Mouse (Mus musculus) MEL (cell line): ENCODE results near the gene Adamtsl5.

Experiments
- CTCF ChIP-seq, 3 experiments: IDR thresholded peaks in 2 of 3; conservative IDR thresholded peaks in 1 of 3; 2 replicates each; pipeline ENCODE4 v1.5.1; 2011 to 2012; ENCODE audit warnings: low read length in 3 of 3, low read depth in 2 of 3, mild to moderate bottlenecking in 2 of 3, improper control_type of control experiment in 1 of 3, inconsistent platforms in 1 of 3, mixed read lengths in 1 of 3, moderate library complexity in 1 of 3; ENCODE audit not compliant: control insufficient read depth in 1 of 3, insufficient read depth in 1 of 3, poor library complexity in 1 of 3, severe bottlenecking in 1 of 3
- ETS1 ChIP-seq: IDR thresholded peaks from 2 replicates; pipeline ENCODE4 v1.6.1; 2012; ENCODE audit warnings: low read depth, mild to moderate bottlenecking, inconsistent platforms, low read length, improper control_type of control experiment, moderate library complexity
- ZC3H11A ChIP-seq: IDR thresholded peaks from 2 replicates; pipeline ENCODE4 v1.6.1; 2012; ENCODE audit warnings: low read depth, mild to moderate bottlenecking, inconsistent platforms, low read length, improper control_type of control experiment
- ZNF384 ChIP-seq: IDR thresholded peaks from 2 replicates; pipeline ENCODE4 v1.6.1; 2012; ENCODE audit warnings: low read depth, mild to moderate bottlenecking, inconsistent platforms, low read length, improper control_type of control experiment

DNA sequence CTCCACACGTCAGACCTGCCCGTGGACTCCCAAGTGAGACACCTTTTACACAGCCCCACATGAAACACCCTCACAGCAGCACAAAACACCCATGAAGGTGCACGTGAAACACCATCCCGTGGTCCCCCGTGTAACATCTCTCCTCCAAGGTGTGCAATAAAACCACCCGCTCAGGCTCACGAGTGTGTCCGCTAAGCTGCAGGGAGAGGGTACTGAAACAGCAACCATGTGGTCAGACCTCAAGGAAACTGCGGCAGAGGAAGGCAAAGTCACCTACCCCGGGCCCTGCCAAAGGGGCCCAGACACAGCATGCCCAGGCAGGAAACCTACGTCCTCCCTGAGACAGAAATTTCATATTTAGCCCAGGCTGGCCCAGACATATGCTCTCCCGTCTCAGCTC, 11.9 kb downstream of the Adamtsl5 start:
- TF ChIP-seq ETS1: no peak
- no peak for TF ChIP-seq ZNF384
- no peak for TF ChIP-seq CTCF (IDR thresholded peaks at IDR 0.05 in 2 of 3, conservative IDR thresholded peaks at IDR 0.05 in 1 of 3; ENCODE audit: control insufficient read depth in 1 of 3, insufficient read depth in 1 of 3, low read depth in 2 of 3, low read length in 3 of 3, poor library complexity in 1 of 3, severe bottlenecking in 1 of 3)
- TF ChIP-seq ZC3H11A: no peak
